Mouse (Mus musculus) liver, postnatal 0 days (tissue): Measurements from ENCODE around the gene Gpr137c. TPM values are rescaled to one million over a fixed set of nuclear protein-coding genes. Genes with fewer than 3 reads are reported as not detected.

Experiments used
- ATAC-seq: fragments of 200-750 bp; cut with Nextera tagmentation; 2 replicates; pipeline ENCODE4 v1.8.0; 2017; ENCODE audit warnings: mild to moderate bottlenecking, moderate library complexity
- DNase-seq: peaks from one replicate; pipeline ENCODE4 v3.0.0-alpha.2; 2016
- H3K27ac ChIP-seq: fragments of 300-500 bp; sonication (generic); 2 replicates; pipeline ENCODE4 v1.5.1; 2014; ENCODE audit warnings: antibody characterized with exemption, moderate library complexity, mild to moderate bottlenecking, low read depth
- H3K27me3 ChIP-seq: fragments of 300-500 bp; sonication (generic); 2 replicates; pipeline ENCODE4 v1.6.1; 2014; ENCODE audit warnings: low read length, control low read depth, mixed read lengths; ENCODE audit not compliant: insufficient read depth
- H3K36me3 ChIP-seq: fragments of 300-500 bp; sonication (generic); replicated peaks from 2 replicates; pipeline ENCODE4 v1.6.1; 2014; ENCODE audit warnings: mild to moderate bottlenecking, control low read depth, low read length, moderate library complexity, mixed read lengths; ENCODE audit not compliant: insufficient read depth
- H3K4me1 ChIP-seq: fragments of 300-500 bp; sonication (generic); 2 replicates; pipeline ENCODE4 v1.6.1; 2014; ENCODE audit warnings: antibody characterized with exemption, mild to moderate bottlenecking, control low read depth; ENCODE audit not compliant: insufficient read depth
- H3K4me2 ChIP-seq: fragments of 300-500 bp; sonication (generic); 2 replicates; pipeline ENCODE4 v1.6.1; 2014; ENCODE audit warnings: low read depth, mild to moderate bottlenecking, low read length, moderate library complexity, mixed read lengths
- H3K4me3 ChIP-seq: fragments of 300-500 bp; sonication (generic); 2 replicates; pipeline ENCODE4 v1.5.1; 2014; ENCODE audit warnings: low read depth, low read length
- H3K9ac ChIP-seq: fragments of 300-500 bp; sonication (generic); replicated peaks from 2 replicates; pipeline ENCODE4 v1.6.1; 2014; ENCODE audit warnings: mild to moderate bottlenecking, moderate library complexity
- H3K9me3 ChIP-seq: fragments of 300-500 bp; sonication (generic); 2 replicates; pipeline ENCODE4 v1.6.1; 2016; ENCODE audit warnings: mild to moderate bottlenecking, control low read depth, low read length, mixed read lengths
- CTCF ChIP-seq: sonication (generic); IDR thresholded peaks from 2 replicates; pipeline ENCODE4 v1.5.1; 2016; ENCODE audit warnings: antibody characterized with exemption, low read depth
- EP300 ChIP-seq: IDR thresholded peaks from 2 replicates; pipeline ENCODE4 v1.6.1; 2016; ENCODE audit warnings: antibody characterized with exemption, low read depth, mild to moderate bottlenecking
- WGBS: fragments of 180-500 bp; shearing (Covaris S2); extraction: QIAGEN DNeasy Blood & Tissue Kit; methylation state at CpG from one replicate; pipeline ENCODE4 v1.1.7; 2014; ENCODE audit not compliant: insufficient replicate concordance; 5-methylcytosine and 5-hydroxymethylcytosine counted together
- polyA plus RNA-seq: library from polyadenylated mRNA; unstranded; fragments of >200 nt; fragmentation: Nextera tagmentation; extraction: Ambion mirVana; gene quantifications from 2 replicates; pipeline ENCODE4 v1.2.1, GENCODE M21; 2015

Gpr137c gene
- 0.65 and 0.66 TPM in 2 replicates for polyA plus RNA-seq

- H3K4me2 ChIP-seq = peak within 1 kb of the TSS; percentile 99
- H3K4me3 ChIP-seq = peak within 1 kb of the TSS; percentile 70
- 0 out of 2 replicates have a peak, but pooled peaks cover 2% of the 10 kb centered on the region for H3K27me3 ChIP-seq
- H3K9me3 ChIP-seq = no peaks in the 10 kb centered on the region
- WGBS = 1% methylated on average over 43 of the region's 86 CpGs
- H3K9ac ChIP-seq = peak within 1 kb of the TSS; percentile 87
- ATAC-seq = peak; percentile 98
- H3K36me3 ChIP-seq = no peaks in the 10 kb centered on the region
- no peak for TF ChIP-seq CTCF
- TF ChIP-seq EP300 = no peak
- DNase-seq = peak; percentile 97
- peak within 1 kb of the TSS; percentile 97 for H3K27ac ChIP-seq
- peaks cover 29% of the 10 kb centered on the region for H3K4me1 ChIP-seq
Measured at GRCm38 (mm10) chr14:45219281-45220089, at the start of gene Gpr137c. TSS of gene Gpr137c (plus strand) at chr14:45219717.

GRCm38 (mm10) chr14:45172260-45172659, 47.3 kb upstream of the Gpr137c start:
- ATAC-seq = no peak

GRCm38 (mm10) chr14:45175012-45175740, 44.3 kb upstream of the Gpr137c start:
- Histone ChIP-seq H3K27me3 (no peaks in the 10 kb centered on the region), H3K4me3 (no peak overlapping the region), H3K36me3 (no peaks in the 10 kb centered on the region; the same call in 1 of the 2 replicates), H3K27ac (no peak overlapping the region), H3K9me3 (no peaks in the 10 kb centered on the region), H3K4me2 (no peak overlapping the region), H3K4me1 (0 out of 2 replicates have a peak, but pooled peaks cover 2% of the 10 kb centered on the region), H3K9ac (no peak overlapping the region)
- TF ChIP-seq CTCF (no peak), EP300 (no peak)
- ATAC-seq = no peak
- 79% methylated on average over 14 of the region's 14 CpGs for WGBS
- DNase-seq = no peak

More at GRCm38 (mm10) chr14:45172260-45172659, 47.3 kb upstream of the Gpr137c start:
- no peak for DNase-seq
- no peak overlapping the region for H3K27ac ChIP-seq
- H3K36me3 ChIP-seq = no peaks in the 10 kb centered on the region
- no peaks in the 10 kb centered on the region for H3K9me3 ChIP-seq
- no peak for TF ChIP-seq CTCF
- TF ChIP-seq EP300 = no peak
- H3K4me1 ChIP-seq = no peaks in the 10 kb centered on the region
- H3K9ac ChIP-seq = no peak overlapping the region
- H3K4me3 ChIP-seq = no peak overlapping the region
- H3K27me3 ChIP-seq = no peaks in the 10 kb centered on the region
- H3K4me2 ChIP-seq = no peak overlapping the region
- 83% methylated on average over 5 of the region's 5 CpGs for WGBS

- Histone ChIP-seq H3K4me3 (no peak overlapping the region), H3K9me3 (no peaks in the 10 kb centered on the region), H3K27me3 (no peaks in the 10 kb centered on the region), H3K36me3 (no peaks in the 10 kb centered on the region; the same call in 1 of the 2 replicates), H3K4me2 (no peak overlapping the region), H3K4me1 (0 out of 2 replicates have a peak, but pooled peaks cover 2% of the 10 kb centered on the region), H3K9ac (no peak overlapping the region), H3K27ac (no peak overlapping the region; the same call in 1 of the 2 replicates)
- no peak for DNase-seq
- TF ChIP-seq CTCF (no peak), EP300 (no peak)
- 67% methylated on average over 2 of the region's 2 CpGs for WGBS
- ATAC-seq = no peak
Measured at GRCm38 (mm10) chr14:45179186-45179585, 40.3 kb upstream of the Gpr137c start.

GRCm38 (mm10) chr14:45179606-45180005, 39.9 kb upstream of the Gpr137c start:
- ATAC-seq (no peak), DNase-seq (no peak)
- no peak for TF ChIP-seq EP300
- no peak for TF ChIP-seq CTCF
- 0 out of 2 replicates have a peak, but pooled peaks cover 2% of the 10 kb centered on the region for H3K4me1 ChIP-seq
- H3K4me3 ChIP-seq = no peak overlapping the region
- H3K9ac ChIP-seq = no peak overlapping the region
- no peaks in the 10 kb centered on the region; the same call in 1 of the 2 replicates for H3K36me3 ChIP-seq
- WGBS = 74% methylated on average over 2 of the region's 2 CpGs
- H3K27ac ChIP-seq = no peak overlapping the region
- H3K4me2 ChIP-seq = no peak overlapping the region
- no peaks in the 10 kb centered on the region for H3K9me3 ChIP-seq
- H3K27me3 ChIP-seq = no peaks in the 10 kb centered on the region

- H3K4me2 ChIP-seq = no peak overlapping the region
- H3K9me3 ChIP-seq = no peaks in the 10 kb centered on the region
- H3K4me3 ChIP-seq = no peak overlapping the region
- no peak for DNase-seq
- no peak overlapping the region for H3K9ac ChIP-seq
- no peak for ATAC-seq
- H3K27ac ChIP-seq = no peak overlapping the region
- no peaks in the 10 kb centered on the region; the same call in 1 of the 2 replicates for H3K36me3 ChIP-seq
- 0 out of 2 replicates have a peak, but pooled peaks cover 2% of the 10 kb centered on the region for H3K4me1 ChIP-seq
- H3K27me3 ChIP-seq = no peaks in the 10 kb centered on the region
- TF ChIP-seq CTCF = no peak
- no peak for TF ChIP-seq EP300
- WGBS = 58% methylated on average over 4 of the region's 4 CpGs
Measured at GRCm38 (mm10) chr14:45181611-45182010, 37.9 kb upstream of the Gpr137c start.
